Mouse (Mus musculus) right cerebral cortex, postnatal 14 days (tissue): Measurements from ENCODE around the gene Csf3.
"Not testable (repeated sequence)": the region's sequence is repeated elsewhere in the genome, so short reads cannot be mapped to it uniquely, and the experiment has no call there.

ENCODE experiments used
- DNase-seq: peaks from one replicate; pipeline ENCODE4 v3.0.0; 2022

Gene Csf3

GRCm38 (mm10) chr11:98697225-98697624 lies 3.8 kb upstream of the Csf3 start:
- DNase-seq, result no peak

GRCm38 (mm10) chr11:98698849-98699640 lies 2.0 kb upstream of the Csf3 start:
- DNase-seq, result no peak

GRCm38 (mm10) chr11:98699911-98700310 lies 1.2 kb upstream of the Csf3 start:
- DNase-seq, result peak; percentile 80

DNA sequence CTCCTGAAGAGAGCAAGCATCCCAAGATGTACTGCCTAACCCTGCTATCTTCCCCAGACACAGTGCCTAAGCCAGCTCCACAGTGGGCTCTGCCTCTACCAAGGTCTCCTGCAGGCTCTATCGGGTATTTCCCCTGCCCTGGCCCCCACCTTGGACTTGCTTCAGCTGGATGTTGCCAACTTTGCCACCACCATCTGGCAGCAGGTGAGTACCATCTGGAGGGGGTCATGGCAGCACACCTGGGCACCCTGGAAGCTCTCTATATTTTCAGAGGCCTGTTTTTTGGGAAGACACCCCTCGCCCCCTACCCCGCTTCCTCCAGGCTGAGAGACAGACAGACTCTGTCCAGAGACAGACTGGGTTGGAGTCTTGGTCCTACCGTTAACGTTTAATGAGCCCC lies 1.3 kb downstream of the Csf3 start:
- no peak for DNase-seq

GRCm38 (mm10) chr11:98705021-98705420 lies 4.0 kb downstream of the Csf3 start:
- no peak for DNase-seq

- no peak for DNase-seq
Measured at GRCm38 (mm10) chr11:98707401-98708281, 6.6 kb downstream of the Csf3 start.

GRCm38 (mm10) chr11:98708282-98708956 lies 7.4 kb downstream of the Csf3 start:
- DNase-seq, result no peak

GRCm38 (mm10) chr11:98709001-98709741 lies 8.1 kb downstream of the Csf3 start:
- no peak for DNase-seq

- peak; percentile 84 for DNase-seq
Measured at GRCm38 (mm10) chr11:98710416-98711045, 9.5 kb downstream of the Csf3 start.

DNA sequence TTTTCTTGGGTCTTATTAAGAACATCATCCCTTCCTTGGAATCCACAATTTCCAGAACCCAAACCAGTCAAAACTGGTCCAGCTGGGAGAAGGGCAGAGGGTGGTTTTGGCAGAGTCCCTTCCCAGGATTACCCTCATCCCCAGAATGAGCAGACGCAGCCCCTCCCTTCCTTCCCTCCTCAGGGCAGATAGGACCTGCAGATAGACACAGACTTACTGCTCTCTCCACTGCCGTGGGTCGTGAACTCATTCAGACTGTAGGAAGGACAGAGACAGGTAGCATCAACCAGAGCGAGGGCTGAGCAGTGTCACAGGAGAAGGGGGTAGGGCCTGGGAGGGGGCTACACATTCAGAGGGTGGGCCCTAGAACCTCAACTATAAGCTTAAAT lies 10.0 kb downstream of the Csf3 start:
- no peak for DNase-seq

DNA sequence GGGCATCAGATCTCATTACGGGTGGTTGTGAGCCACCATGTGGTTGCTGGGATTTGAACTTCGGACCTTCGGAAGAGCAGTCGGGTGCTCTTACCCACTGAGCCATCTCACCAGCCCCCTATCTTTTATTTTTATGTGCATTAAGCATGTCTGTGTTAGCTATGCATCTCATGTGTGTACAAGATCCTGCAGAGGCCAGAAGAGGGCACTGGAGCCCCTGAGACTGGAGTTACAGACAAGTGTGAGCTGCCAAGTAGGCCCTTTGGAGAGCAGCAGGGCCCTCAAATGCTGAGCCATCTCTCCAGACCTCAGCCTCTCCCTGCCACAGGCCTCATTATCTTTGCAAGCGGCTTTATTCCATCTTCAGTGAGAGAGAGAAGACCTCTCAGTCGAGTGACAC lies 10.9 kb downstream of the Csf3 start:
- DNase-seq, result not testable (repeated sequence)

DNA sequence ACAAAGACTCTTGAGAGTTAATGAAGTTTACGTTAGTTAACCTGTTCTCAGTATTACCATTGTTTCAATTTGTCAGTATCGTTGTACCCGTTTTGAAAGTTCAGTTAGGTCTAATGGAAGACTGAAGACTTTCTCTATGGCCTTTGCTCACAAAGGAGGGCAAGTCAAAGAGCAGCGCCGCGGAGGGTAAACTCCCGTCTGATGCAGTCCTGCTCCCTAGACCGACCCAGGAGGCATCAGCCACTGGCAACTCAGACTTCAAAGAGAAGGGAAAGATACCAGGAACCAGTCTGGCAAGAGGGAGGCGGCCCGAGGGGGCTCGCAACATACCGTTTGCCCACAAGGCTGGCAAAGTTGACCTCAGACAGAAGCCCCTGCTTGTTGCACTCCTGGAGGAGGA lies 12.6 kb downstream of the Csf3 start:
- DNase-seq, result no peak

DNA sequence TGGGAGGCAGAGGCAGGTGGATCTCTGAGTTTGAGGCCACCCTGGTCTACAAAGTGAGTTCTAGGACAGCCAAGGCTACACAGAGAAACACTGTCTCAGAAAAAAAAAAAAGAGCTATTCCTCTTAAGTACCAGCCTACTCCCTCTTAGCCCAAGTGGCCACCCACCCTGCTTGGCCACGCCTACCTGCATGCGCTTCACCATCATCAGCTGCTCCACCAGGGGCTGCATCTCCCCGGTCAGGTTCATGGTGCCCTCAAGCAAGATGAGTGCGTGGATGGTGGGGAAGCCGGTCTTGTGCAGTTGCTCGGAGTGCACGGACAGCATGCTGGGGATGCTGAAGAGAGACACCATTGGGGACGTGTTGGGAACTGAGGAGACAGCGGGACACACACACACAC lies 14.9 kb downstream of the Csf3 start:
- no peak for DNase-seq

- peak; percentile 82 for DNase-seq
Measured at GRCm38 (mm10) chr11:98717904-98718303, 16.8 kb downstream of the Csf3 start.

- no peak for DNase-seq
Measured at GRCm38 (mm10) chr11:98720756-98721155, 19.7 kb downstream of the Csf3 start.

DNA sequence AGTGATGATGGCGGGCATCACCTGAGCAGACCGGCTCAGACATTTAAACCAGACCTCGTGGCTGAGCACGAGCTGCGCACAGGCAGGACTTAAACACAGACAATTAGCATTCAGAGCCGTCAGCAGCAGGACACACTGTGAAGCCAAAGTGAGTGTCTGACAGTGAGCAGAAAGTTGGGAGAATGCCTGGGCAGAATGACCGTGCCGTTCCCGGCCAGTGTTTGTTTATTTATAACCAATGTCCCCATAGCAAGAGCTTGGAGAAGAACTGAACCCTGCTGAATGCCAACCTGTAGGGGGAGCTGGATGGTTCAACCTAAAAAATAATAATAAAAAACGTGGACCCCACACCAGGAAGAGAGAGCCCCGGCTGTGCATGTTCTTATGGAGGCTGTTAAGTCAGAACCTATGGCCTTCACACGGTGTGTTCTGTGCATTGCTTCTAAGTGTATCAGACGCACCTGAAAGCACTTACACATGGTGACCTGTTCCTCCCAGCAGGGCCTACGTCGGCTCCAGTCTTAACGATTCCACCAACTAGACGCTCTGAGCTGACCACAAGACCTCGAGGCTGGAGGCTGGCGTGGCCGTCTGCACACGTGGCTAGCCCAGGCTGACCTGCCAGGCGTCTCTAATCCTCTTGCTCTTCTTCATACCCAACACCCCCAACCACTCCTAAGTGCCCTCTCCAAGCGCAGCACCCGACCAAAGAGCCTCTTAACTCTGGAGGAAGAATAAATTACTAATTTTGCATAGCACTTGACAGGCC lies 20.6 kb downstream of the Csf3 start:
- no peak for DNase-seq

DNA sequence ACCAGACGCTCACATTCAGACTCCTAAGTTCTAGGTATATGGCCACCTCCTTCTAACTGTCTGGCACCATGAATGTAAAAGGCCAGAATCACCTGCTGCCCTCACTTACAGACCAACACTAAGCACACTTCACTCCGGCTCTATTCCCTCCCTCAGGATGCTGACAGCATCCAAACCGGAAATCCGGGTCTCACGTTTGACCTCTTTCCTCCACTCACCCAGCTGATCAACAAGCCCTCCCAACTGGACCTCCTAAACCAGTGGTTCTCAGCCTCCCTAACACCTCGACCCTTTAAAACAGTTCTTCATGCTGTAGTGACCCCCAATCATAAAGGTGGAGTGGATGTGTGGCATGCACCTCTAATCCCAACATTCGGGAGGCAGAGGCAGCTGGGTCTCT lies 22.0 kb downstream of the Csf3 start:
- DNase-seq, result no peak

DNA sequence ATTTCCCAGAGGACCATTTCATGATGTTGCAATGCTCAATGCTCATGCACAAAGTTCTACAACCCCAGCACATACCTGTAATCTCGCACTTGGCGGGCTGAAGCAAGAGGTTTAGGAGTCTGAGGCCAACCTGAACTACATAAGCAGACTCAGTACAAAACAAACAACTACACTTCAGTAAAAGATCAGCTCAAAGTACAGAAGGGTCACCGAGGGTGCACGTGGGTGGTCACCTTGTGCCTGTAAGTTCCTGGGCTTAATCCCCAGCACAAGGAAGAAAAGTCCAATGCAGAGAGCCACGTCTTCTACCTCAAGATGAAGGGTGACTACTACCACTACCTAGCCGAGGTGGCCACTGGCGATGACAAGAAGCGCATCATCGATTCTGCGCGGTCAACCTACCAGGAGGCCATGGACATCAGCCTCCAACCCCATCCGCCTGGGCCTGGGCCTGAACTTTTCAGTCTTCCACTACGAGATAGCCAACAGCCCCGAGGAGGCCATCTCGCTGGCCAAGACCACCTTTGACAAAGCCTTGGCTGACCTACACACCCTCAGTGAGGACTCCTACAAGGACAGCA lies 25.0 kb downstream of the Csf3 start:
- no peak for DNase-seq

DNA sequence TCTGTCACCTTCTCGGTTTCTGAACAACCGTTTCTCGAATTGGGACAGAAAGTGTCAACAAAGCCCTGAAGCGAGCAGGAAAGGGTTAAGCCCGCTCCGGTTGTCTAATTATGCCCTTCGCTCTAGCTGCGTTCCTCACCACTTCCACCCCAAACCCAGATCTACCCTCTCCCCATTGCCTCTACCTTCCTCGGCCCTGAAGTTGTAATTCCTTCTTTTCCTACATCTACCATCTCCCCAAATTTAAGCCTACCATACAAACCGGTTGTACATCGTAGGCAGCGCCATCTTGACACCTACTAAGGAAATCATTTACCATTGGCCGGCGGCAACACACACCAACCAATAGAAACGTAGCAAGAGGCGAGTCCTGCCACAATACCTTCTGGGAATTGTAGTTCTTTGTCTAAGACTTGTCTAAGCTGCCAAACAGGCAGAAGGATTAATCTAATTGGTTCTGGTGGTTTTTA lies 28.1 kb downstream of the Csf3 start, which contains the start of gene Med24:
Med24 (minus strand) TSS at position 317 of the 470 bp plus-strand sequence.
- peak; percentile 77 for DNase-seq

GRCm38 (mm10) chr11:98730727-98731126 lies 29.7 kb downstream of the Csf3 start:
- DNase-seq, result no peak

GRCm38 (mm10) chr11:98731134-98731533 lies 30.1 kb downstream of the Csf3 start:
- peak; percentile 65 for DNase-seq
